Mouse (Mus musculus) spleen, adult 2 months (tissue): ENCODE results near the gene Sh3rf1.

ENCODE experiments used
- CTCF ChIP-seq: fragments of 200-500 bp; IDR thresholded peaks from 2 replicates; pipeline ENCODE4 v1.5.1; 2011; ENCODE audit warnings: mild to moderate bottlenecking, inconsistent platforms; ENCODE audit not compliant: insufficient read depth, insufficient read length, insufficient replicate concordance; ENCODE audit errors: extremely low read depth
- POLR2A ChIP-seq: fragments of 200-500 bp; IDR thresholded peaks from 2 replicates; pipeline ENCODE4 v1.6.1; 2011; ENCODE audit warnings: low read depth, low read length, inconsistent platforms

GRCm38 (mm10) chr8:61295040-61295439 is 71.4 kb downstream of the Sh3rf1 start:
- TF ChIP-seq CTCF (no peak), POLR2A (no peak)
